Mouse (Mus musculus): ENCODE measurements around the gene Enox1. TPM values are rescaled to one million over a fixed set of nuclear protein-coding genes. Genes with fewer than 3 reads are reported as not detected.

The Enox1 gene
- polyA plus RNA-seq, 1 experiment from 2014 or later, result 1.9 TPM

DNA sequence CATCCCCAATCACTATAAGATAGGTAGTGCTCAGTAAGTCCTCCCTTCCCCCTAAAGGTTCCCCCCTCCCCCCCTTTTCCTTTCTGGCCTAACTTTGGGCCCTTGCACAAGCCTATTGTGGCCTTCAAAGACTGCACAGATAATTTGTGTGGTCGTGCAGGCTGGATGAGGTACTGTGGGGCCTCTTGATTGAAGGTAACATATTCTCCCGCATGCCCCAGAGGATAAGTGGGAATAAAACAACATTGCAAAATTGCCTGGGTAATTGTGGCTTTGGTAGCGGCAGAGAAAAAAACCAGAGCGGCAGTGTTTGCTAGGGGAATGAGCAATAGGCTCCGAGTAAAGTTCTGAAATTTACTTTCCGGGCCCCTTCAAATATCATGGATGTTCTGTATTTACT is 425.1 kb downstream of the Enox1 start:
- 73% methylated on average over 6 of the region's 6 CpGs for WGBS
- TF ChIP-seq CTCF (IDR thresholded peaks at IDR 0.05; ENCODE audit: low read depth), result no peak
- no peak overlapping the region for H3K9ac ChIP-seq (ENCODE audit: low read depth, low read length)
- H3K4me3 ChIP-seq (ENCODE audit: low read depth, low read length), result no peak overlapping the region
- no peaks in the 10 kb centered on the region for H3K4me1 ChIP-seq (replicated peaks; ENCODE audit: control insufficient read depth, insufficient read depth, low read length)
- no peaks in the 10 kb centered on the region for H3K9me3 ChIP-seq (ENCODE audit: control insufficient read depth)
- H3K27ac ChIP-seq (ENCODE audit: low read depth, low read length), result no peak overlapping the region
- H3K27me3 ChIP-seq (replicated peaks; ENCODE audit: control insufficient read depth, insufficient read depth, low read length), result no peaks in the 10 kb centered on the region
- no peak overlapping the region for H3K4me2 ChIP-seq (replicated peaks; ENCODE audit: low read depth)
- no peaks in the 10 kb centered on the region for H3K36me3 ChIP-seq (ENCODE audit: control insufficient read depth, insufficient read depth)
- ATAC-seq, result no peak

GRCm38 (mm10) chr14:77584426-77584825 is 427.9 kb downstream of the Enox1 start:
- ATAC-seq, result no peak
- 72% methylated on average over 5 of the region's 5 CpGs for WGBS

GRCm38 (mm10) chr14:77585031-77585800 is 428.7 kb downstream of the Enox1 start:
- no peak for TF ChIP-seq CTCF (IDR thresholded peaks at IDR 0.05; ENCODE audit: low read depth)
- H3K27me3 ChIP-seq (replicated peaks; ENCODE audit: control insufficient read depth, insufficient read depth, low read length), result no peaks in the 10 kb centered on the region
- no peak overlapping the region for H3K9ac ChIP-seq (ENCODE audit: low read depth, low read length)
- no peak for ATAC-seq
- no peaks in the 10 kb centered on the region for H3K4me1 ChIP-seq (replicated peaks; ENCODE audit: control insufficient read depth, insufficient read depth, low read length)
- no peak overlapping the region for H3K27ac ChIP-seq (ENCODE audit: low read depth, low read length)
- 78% methylated on average over 11 of the region's 11 CpGs for WGBS
- no peak overlapping the region for H3K4me2 ChIP-seq (replicated peaks; ENCODE audit: low read depth)
- H3K4me3 ChIP-seq (ENCODE audit: low read depth, low read length), result no peak overlapping the region
- H3K9me3 ChIP-seq (ENCODE audit: control insufficient read depth), result no peaks in the 10 kb centered on the region
- no peaks in the 10 kb centered on the region for H3K36me3 ChIP-seq (ENCODE audit: control insufficient read depth, insufficient read depth)

More at GRCm38 (mm10) chr14:77584426-77584825, 427.9 kb downstream of the Enox1 start:
- Histone ChIP-seq H3K36me3 (ENCODE audit: control insufficient read depth, insufficient read depth) (no peaks in the 10 kb centered on the region), H3K4me2 (replicated peaks; ENCODE audit: low read depth) (no peak overlapping the region), H3K27ac (ENCODE audit: low read depth, low read length) (no peak overlapping the region), H3K27me3 (replicated peaks; ENCODE audit: control insufficient read depth, insufficient read depth, low read length) (no peaks in the 10 kb centered on the region), H3K9me3 (ENCODE audit: control insufficient read depth) (no peaks in the 10 kb centered on the region), H3K4me3 (ENCODE audit: low read depth, low read length) (no peak overlapping the region), H3K9ac (ENCODE audit: low read depth, low read length) (no peak overlapping the region), H3K4me1 (replicated peaks; ENCODE audit: control insufficient read depth, insufficient read depth, low read length) (no peaks in the 10 kb centered on the region)
- TF ChIP-seq CTCF (IDR thresholded peaks at IDR 0.05; ENCODE audit: low read depth), result no peak

- Histone ChIP-seq H3K9ac (ENCODE audit: low read depth, low read length) (no peak overlapping the region), H3K4me3 (ENCODE audit: low read depth, low read length) (no peak overlapping the region), H3K4me2 (replicated peaks; ENCODE audit: low read depth) (no peak overlapping the region), H3K27ac (ENCODE audit: low read depth, low read length) (no peak overlapping the region), H3K36me3 (ENCODE audit: control insufficient read depth, insufficient read depth) (no peaks in the 10 kb centered on the region), H3K27me3 (replicated peaks; ENCODE audit: control insufficient read depth, insufficient read depth, low read length) (no peaks in the 10 kb centered on the region), H3K9me3 (ENCODE audit: control insufficient read depth) (no peaks in the 10 kb centered on the region), H3K4me1 (replicated peaks; ENCODE audit: control insufficient read depth, insufficient read depth, low read length) (no peaks in the 10 kb centered on the region)
- 69% methylated on average over 5 of the region's 5 CpGs for WGBS
- TF ChIP-seq CTCF (IDR thresholded peaks at IDR 0.05; ENCODE audit: low read depth), result no peak
- ATAC-seq, result no peak
These were observed 429.5 kb downstream of the Enox1 start for GRCm38 (mm10) chr14:77586033-77586432.

GRCm38 (mm10) chr14:77587182-77587581 is 430.6 kb downstream of the Enox1 start:
- no peak for TF ChIP-seq CTCF (IDR thresholded peaks at IDR 0.05; ENCODE audit: low read depth)
- no peak overlapping the region for H3K4me2 ChIP-seq (replicated peaks; ENCODE audit: low read depth)
- H3K4me1 ChIP-seq (replicated peaks; ENCODE audit: control insufficient read depth, insufficient read depth, low read length), result no peaks in the 10 kb centered on the region
- no peaks in the 10 kb centered on the region for H3K9me3 ChIP-seq (ENCODE audit: control insufficient read depth)
- H3K9ac ChIP-seq (ENCODE audit: low read depth, low read length), result no peak overlapping the region
- H3K36me3 ChIP-seq (ENCODE audit: control insufficient read depth, insufficient read depth), result no peaks in the 10 kb centered on the region
- 46% methylated on average over 5 of the region's 5 CpGs for WGBS
- no peak overlapping the region for H3K27ac ChIP-seq (ENCODE audit: low read depth, low read length)
- H3K27me3 ChIP-seq (replicated peaks; ENCODE audit: control insufficient read depth, insufficient read depth, low read length), result no peaks in the 10 kb centered on the region
- H3K4me3 ChIP-seq (ENCODE audit: low read depth, low read length), result no peak overlapping the region
- no peak for ATAC-seq

GRCm38 (mm10) chr14:77593136-77593838 is 436.7 kb downstream of the Enox1 start:
- Histone ChIP-seq H3K4me2 (replicated peaks; ENCODE audit: low read depth) (no peak overlapping the region), H3K4me3 (ENCODE audit: low read depth, low read length) (no peak overlapping the region), H3K27ac (ENCODE audit: low read depth, low read length) (no peak overlapping the region), H3K9me3 (ENCODE audit: control insufficient read depth) (no peaks in the 10 kb centered on the region), H3K9ac (ENCODE audit: low read depth, low read length) (no peak overlapping the region), H3K27me3 (replicated peaks; ENCODE audit: control insufficient read depth, insufficient read depth, low read length) (no peaks in the 10 kb centered on the region), H3K4me1 (replicated peaks; ENCODE audit: control insufficient read depth, insufficient read depth, low read length) (no peaks in the 10 kb centered on the region), H3K36me3 (ENCODE audit: control insufficient read depth, insufficient read depth) (no peaks in the 10 kb centered on the region; the same call in 1 of the 2 replicates)
- WGBS, result 92% methylated on average over 11 of the region's 11 CpGs
- no peak for ATAC-seq
- no peak for TF ChIP-seq CTCF (IDR thresholded peaks at IDR 0.05; ENCODE audit: low read depth)

All from intestine, postnatal 0 days (tissue).